Mouse (Mus musculus): ENCODE measurements around the gene Krtap2-4. TPM values are rescaled to one million over a fixed set of nuclear protein-coding genes. Genes with fewer than 3 reads are reported as not detected.
"Not testable (repeated sequence)": the region's sequence is repeated elsewhere in the genome, so short reads cannot be mapped to it uniquely, and the experiment has no call there.

The Krtap2-4 gene
- polyA plus RNA-seq, 1 experiment from 2014 or later = 2.0 TPM

DNA sequence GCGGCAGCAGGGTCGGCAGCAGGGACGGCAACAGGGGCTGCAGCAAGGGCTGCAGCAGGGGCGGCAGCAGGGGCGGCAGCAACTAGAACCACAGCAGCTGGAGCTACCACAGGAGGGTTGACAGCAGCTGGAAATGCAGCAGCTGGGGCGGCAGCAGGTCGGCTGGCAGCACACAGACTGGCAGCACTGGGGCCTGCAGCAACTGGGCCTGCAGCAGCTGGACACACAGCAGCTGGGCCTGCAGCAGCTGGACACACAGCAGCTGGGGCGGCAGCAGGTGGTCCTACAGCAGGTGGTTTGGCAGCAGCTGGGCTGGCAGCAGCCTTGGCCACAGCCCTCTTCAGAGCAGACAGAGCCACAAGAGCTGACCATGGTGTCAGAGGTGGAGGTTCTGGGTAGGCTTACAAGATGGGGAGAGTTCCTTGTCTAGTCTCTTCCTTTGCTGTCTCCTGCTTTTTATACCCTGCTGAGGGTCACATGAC is 20.0 kb upstream of the Krtap2-4 start, which contains the start of gene Krtap4-2:
Krtap4-2 (minus strand) TSS at position 432 of the 482 bp plus-strand sequence.
- no peak within 1 kb of the TSS for H3K9ac ChIP-seq
- no peak within 1 kb of the TSS for H3K4me3 ChIP-seq (replicated peaks)
- 18% methylated on average over 8 of the region's 8 CpGs for WGBS
- H3K4me1 ChIP-seq = peaks cover 3% of the 10 kb centered on the region; the same call in 1 of the 2 replicates
- H3K36me3 ChIP-seq = no peaks in the 10 kb centered on the region
- H3K4me2 ChIP-seq (replicated peaks) = 0 out of 2 replicates have a peak within 1 kb of the TSS, but pooled peaks have one; percentile 15
- no peak for ATAC-seq (ENCODE audit: insufficient number of reproducible peaks, low FRiP score, low TSS enrichment, low read depth)
- 0 out of 2 replicates have a peak within 1 kb of the TSS, but pooled peaks have one; percentile 22 for H3K27ac ChIP-seq (replicated peaks)
- no peaks in the 10 kb centered on the region for H3K27me3 ChIP-seq
- no peaks in the 10 kb centered on the region for H3K9me3 ChIP-seq (replicated peaks)

GRCm38 (mm10) chr11:99633293-99633692 is 18.6 kb upstream of the Krtap2-4 start:
- H3K9ac ChIP-seq = no peak overlapping the region
- no peak overlapping the region for H3K4me2 ChIP-seq (replicated peaks)
- no peaks in the 10 kb centered on the region for H3K9me3 ChIP-seq (replicated peaks)
- H3K36me3 ChIP-seq = no peaks in the 10 kb centered on the region
- ATAC-seq (ENCODE audit: insufficient number of reproducible peaks, low FRiP score, low TSS enrichment, low read depth) = no peak
- H3K27ac ChIP-seq (replicated peaks) = no peak overlapping the region
- H3K4me3 ChIP-seq (replicated peaks) = no peak overlapping the region
- WGBS = 55% methylated on average over 2 of the region's 2 CpGs
- H3K4me1 ChIP-seq = peaks cover 3% of the 10 kb centered on the region; the same call in 1 of the 2 replicates
- H3K27me3 ChIP-seq = no peaks in the 10 kb centered on the region

- no peak overlapping the region for H3K27ac ChIP-seq (replicated peaks)
- H3K4me1 ChIP-seq = peaks cover 3% of the 10 kb centered on the region; the same call in 1 of the 2 replicates
- 59% methylated on average over 3 of the region's 3 CpGs for WGBS
- H3K4me3 ChIP-seq (replicated peaks) = no peak overlapping the region
- H3K36me3 ChIP-seq = no peaks in the 10 kb centered on the region
- no peak overlapping the region for H3K9ac ChIP-seq
- H3K27me3 ChIP-seq = no peaks in the 10 kb centered on the region
- no peaks in the 10 kb centered on the region for H3K9me3 ChIP-seq (replicated peaks)
- ATAC-seq (ENCODE audit: insufficient number of reproducible peaks, low FRiP score, low TSS enrichment, low read depth) = no peak
- H3K4me2 ChIP-seq (replicated peaks) = no peak overlapping the region
Measured at GRCm38 (mm10) chr11:99630890-99631289, 16.2 kb upstream of the Krtap2-4 start.

DNA sequence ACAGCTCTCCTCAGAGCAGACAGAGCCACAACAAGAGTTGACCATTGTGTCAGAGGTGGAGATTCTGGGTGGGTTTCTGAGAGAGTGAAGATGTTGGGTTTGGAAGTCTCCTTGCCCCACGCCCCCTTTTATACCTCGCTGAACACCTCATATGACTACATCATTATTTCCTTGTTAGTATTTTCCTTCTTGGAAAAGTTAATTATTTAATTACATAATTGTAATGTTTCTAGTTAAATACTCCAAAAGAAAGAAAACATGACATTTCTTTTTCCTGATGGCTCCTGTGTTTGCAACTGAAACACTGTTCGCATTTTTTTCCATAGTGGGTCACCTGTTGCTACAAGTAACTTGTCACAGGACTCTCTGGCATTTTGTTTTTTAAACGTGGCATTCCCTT is 13.5 kb upstream of the Krtap2-4 start, which contains the start of gene Krtap4-1:
Krtap4-1 (minus strand) TSS at position 101 of the 400 bp plus-strand sequence.
- WGBS = 69% methylated on average over 4 of the region's 4 CpGs
- Histone ChIP-seq H3K27ac (replicated peaks) (no peak within 1 kb of the TSS), H3K4me2 (replicated peaks) (no peak within 1 kb of the TSS), H3K27me3 (no peaks in the 10 kb centered on the region), H3K9ac (no peak within 1 kb of the TSS), H3K9me3 (replicated peaks) (no peaks in the 10 kb centered on the region), H3K4me1 (no peaks in the 10 kb centered on the region), H3K4me3 (replicated peaks) (no peak within 1 kb of the TSS), H3K36me3 (no peaks in the 10 kb centered on the region)
- ATAC-seq (ENCODE audit: insufficient number of reproducible peaks, low FRiP score, low TSS enrichment, low read depth) = no peak

DNA sequence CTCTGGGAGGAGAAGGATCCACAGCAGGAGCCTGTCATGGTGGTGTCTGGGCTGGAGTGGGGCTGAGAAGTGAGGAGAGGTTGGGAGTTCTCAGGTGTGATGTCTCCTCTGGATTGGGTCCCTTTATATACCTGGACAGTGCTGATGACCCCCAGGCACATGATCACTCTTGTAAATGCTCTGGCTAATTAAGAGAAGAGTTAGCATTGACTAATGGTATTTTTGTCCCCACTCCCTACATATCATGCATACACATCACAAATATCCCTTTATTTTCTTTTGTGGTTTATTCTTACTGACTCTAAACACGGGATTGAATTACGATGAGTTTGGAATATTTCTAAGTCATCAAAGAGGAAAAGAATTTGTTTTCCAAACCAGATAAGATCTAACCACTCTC is 5.7 kb upstream of the Krtap2-4 start, which contains the start of gene Gm11562:
Gm11562 (minus strand) TSS at position 101 of the 400 bp plus-strand sequence.
- no peak within 1 kb of the TSS for H3K4me2 ChIP-seq (replicated peaks)
- H3K9ac ChIP-seq = no peak within 1 kb of the TSS
- no peak within 1 kb of the TSS for H3K4me3 ChIP-seq (replicated peaks)
- no peaks in the 10 kb centered on the region for H3K9me3 ChIP-seq (replicated peaks)
- no peaks in the 10 kb centered on the region for H3K27me3 ChIP-seq
- H3K27ac ChIP-seq (replicated peaks) = no peak within 1 kb of the TSS
- no peaks in the 10 kb centered on the region for H3K36me3 ChIP-seq
- ATAC-seq (ENCODE audit: insufficient number of reproducible peaks, low FRiP score, low TSS enrichment, low read depth) = no peak
- H3K4me1 ChIP-seq = no peaks in the 10 kb centered on the region
- WGBS = 63% methylated on average over 2 of the region's 2 CpGs

- 64% methylated on average over 1 of the region's 2 CpGs for WGBS
- H3K9ac ChIP-seq; H3K27ac ChIP-seq (replicated peaks); H3K4me2 ChIP-seq (replicated peaks); H3K9me3 ChIP-seq (replicated peaks); H3K4me1 ChIP-seq; ATAC-seq (ENCODE audit: insufficient number of reproducible peaks, low FRiP score, low TSS enrichment, low read depth); H3K27me3 ChIP-seq; H3K4me3 ChIP-seq (replicated peaks); H3K36me3 ChIP-seq: not testable (repeated sequence)
Measured at GRCm38 (mm10) chr11:99610089-99610488, 4.6 kb downstream of the Krtap2-4 start, which contains the start of gene Gm11937. Gm11937 (minus strand) TSS chr11:99610189.

DNA sequence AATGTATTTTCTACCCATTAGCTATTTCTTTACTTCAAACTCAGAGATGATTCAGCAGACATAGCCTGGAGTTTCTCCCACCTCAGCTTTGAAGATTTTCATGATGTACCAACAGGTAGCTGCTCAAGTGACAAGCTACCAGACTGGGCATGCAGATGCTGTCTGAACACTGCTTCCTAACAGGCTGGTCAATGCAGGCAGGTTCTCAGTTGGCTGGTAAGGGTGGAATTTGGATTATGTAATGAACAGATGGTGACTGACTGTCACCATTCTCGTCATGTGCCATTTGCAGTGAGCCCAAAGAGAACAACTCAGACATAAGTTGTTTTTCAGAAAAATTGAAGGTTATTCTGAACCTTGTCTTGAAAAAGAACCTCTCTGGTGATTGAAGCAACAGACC is 5.5 kb downstream of the Krtap2-4 start:
- ATAC-seq (ENCODE audit: insufficient number of reproducible peaks, low FRiP score, low TSS enrichment, low read depth) = no peak
- Histone ChIP-seq H3K27me3 (no peaks in the 10 kb centered on the region), H3K4me2 (replicated peaks) (no peak overlapping the region), H3K4me1 (no peaks in the 10 kb centered on the region), H3K36me3 (no peaks in the 10 kb centered on the region), H3K9me3 (replicated peaks) (no peaks in the 10 kb centered on the region), H3K9ac (no peak overlapping the region), H3K4me3 (replicated peaks) (no peak overlapping the region), H3K27ac (replicated peaks) (no peak overlapping the region)
- WGBS = 52% methylated on average over 1 of the region's 1 CpGs

GRCm38 (mm10) chr11:99603208-99603607 is 11.4 kb downstream of the Krtap2-4 start, which contains the start of gene Gm11938:
Gm11938 (minus strand) TSS chr11:99603308.
- WGBS = 76% methylated on average over 1 of the region's 1 CpGs

GRCm38 (mm10) chr11:99597742-99598141 is 16.9 kb downstream of the Krtap2-4 start, which contains the start of gene Krtap9-3:
Krtap9-3 (minus strand) TSS chr11:99598105.
- ATAC-seq (ENCODE audit: insufficient number of reproducible peaks, low FRiP score, low TSS enrichment, low read depth); H3K27ac ChIP-seq (replicated peaks); H3K9me3 ChIP-seq (replicated peaks); H3K4me3 ChIP-seq (replicated peaks); H3K4me2 ChIP-seq (replicated peaks); H3K27me3 ChIP-seq; H3K4me1 ChIP-seq; H3K36me3 ChIP-seq; H3K9ac ChIP-seq: not testable (repeated sequence)
- WGBS = 77% methylated on average over 6 of the region's 6 CpGs

More at GRCm38 (mm10) chr11:99603208-99603607, 11.4 kb downstream of the Krtap2-4 start, which contains the start of gene Gm11938:
- not testable (repeated sequence) for H3K4me3 ChIP-seq (replicated peaks); H3K36me3 ChIP-seq; H3K4me1 ChIP-seq; H3K27me3 ChIP-seq; H3K9me3 ChIP-seq (replicated peaks); H3K27ac ChIP-seq (replicated peaks); ATAC-seq (ENCODE audit: insufficient number of reproducible peaks, low FRiP score, low TSS enrichment, low read depth); H3K9ac ChIP-seq; H3K4me2 ChIP-seq (replicated peaks)

DNA sequence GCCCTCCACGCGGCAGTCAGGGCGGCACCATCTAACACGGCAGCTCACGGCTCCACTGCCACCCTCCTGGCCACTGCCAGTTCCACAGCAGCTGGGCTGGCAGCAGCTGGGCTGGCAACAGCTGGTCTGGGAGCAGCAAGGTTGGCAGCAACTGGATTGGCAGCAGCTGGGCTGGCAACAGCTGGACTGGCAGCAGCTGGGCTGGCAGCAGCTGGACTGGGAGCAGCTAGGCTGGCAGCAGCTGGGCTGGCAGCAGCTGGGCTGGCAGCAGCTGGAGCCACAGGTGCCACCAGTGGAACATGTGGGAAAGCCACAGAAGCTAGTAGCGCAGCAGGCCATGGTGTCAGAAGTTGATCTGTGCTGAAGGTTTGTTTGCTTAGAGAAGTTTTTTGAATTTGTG is 23.7 kb downstream of the Krtap2-4 start, which contains the start of gene Krtap1-3:
Krtap1-3 (minus strand) TSS at position 359 of the 400 bp plus-strand sequence.
- Histone ChIP-seq H3K4me1 (no peaks in the 10 kb centered on the region), H3K9ac (no peak within 1 kb of the TSS), H3K36me3 (no peaks in the 10 kb centered on the region), H3K27ac (replicated peaks) (no peak within 1 kb of the TSS), H3K4me2 (replicated peaks) (no peak within 1 kb of the TSS), H3K4me3 (replicated peaks) (no peak within 1 kb of the TSS), H3K27me3 (no peaks in the 10 kb centered on the region), H3K9me3 (replicated peaks) (no peaks in the 10 kb centered on the region)
- 72% methylated on average over 6 of the region's 6 CpGs for WGBS
- no peak for ATAC-seq (ENCODE audit: insufficient number of reproducible peaks, low FRiP score, low TSS enrichment, low read depth)

DNA sequence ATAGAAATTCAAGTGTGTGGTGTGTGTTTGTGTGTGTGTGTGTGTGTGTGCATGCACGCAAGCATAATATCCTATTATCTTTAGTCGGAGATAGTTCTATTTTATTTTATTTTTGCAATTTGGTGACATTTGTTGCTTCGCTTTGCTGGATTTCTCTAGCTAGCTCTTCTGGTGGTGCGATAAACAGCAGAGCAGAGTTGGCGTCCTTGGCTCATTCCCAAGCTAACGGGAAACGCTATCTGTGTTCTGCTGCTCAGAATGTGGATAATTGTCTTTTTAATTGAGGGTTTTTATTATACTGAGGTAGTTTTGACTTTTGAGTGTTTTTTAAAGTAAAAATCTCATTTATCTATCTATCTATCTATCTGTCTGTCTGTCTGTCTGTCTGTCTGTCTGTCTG is 29.6 kb downstream of the Krtap2-4 start:
- no peak overlapping the region for H3K27ac ChIP-seq (replicated peaks)
- no peak for ATAC-seq (ENCODE audit: insufficient number of reproducible peaks, low FRiP score, low TSS enrichment, low read depth)
- no peaks in the 10 kb centered on the region for H3K4me1 ChIP-seq
- no peak overlapping the region for H3K4me2 ChIP-seq (replicated peaks)
- no peaks in the 10 kb centered on the region for H3K9me3 ChIP-seq (replicated peaks)
- 83% methylated on average over 7 of the region's 7 CpGs for WGBS
- H3K27me3 ChIP-seq = no peaks in the 10 kb centered on the region
- no peak overlapping the region for H3K4me3 ChIP-seq (replicated peaks)
- H3K36me3 ChIP-seq = no peaks in the 10 kb centered on the region
- no peak overlapping the region for H3K9ac ChIP-seq

DNA sequence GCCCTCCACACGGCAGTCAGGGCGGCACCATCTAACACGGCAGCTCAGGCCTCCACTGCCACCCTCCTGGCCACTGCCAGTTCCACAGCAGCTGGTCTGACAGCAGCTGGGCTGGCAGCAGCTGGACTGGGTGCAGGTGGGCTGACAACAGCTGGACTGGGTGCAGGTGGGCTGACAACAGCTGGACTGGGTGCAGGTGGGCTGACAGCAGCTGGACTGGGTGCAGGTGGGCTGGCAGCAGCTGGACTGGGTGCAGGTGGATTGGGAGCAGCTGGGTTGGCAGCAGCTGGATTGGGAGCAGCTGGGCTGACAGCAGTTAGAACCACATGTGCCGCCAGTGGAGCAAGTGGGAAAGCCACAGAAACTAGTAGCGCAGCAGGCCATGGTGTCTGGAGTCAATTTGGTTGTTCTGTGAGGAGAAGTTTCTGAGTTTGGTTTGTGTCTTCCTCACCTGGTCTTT is 31.4 kb downstream of the Krtap2-4 start, which contains the start of gene Krtap1-4:
Krtap1-4 (minus strand) TSS at position 410 of the 460 bp plus-strand sequence.
- Histone ChIP-seq H3K27me3 (no peaks in the 10 kb centered on the region), H3K4me3 (replicated peaks) (no peak within 1 kb of the TSS), H3K27ac (replicated peaks) (no peak within 1 kb of the TSS), H3K36me3 (no peaks in the 10 kb centered on the region), H3K4me2 (replicated peaks) (no peak within 1 kb of the TSS), H3K9me3 (replicated peaks) (no peaks in the 10 kb centered on the region), H3K4me1 (no peaks in the 10 kb centered on the region), H3K9ac (no peak within 1 kb of the TSS)
- 55% methylated on average over 5 of the region's 5 CpGs for WGBS
- no peak for ATAC-seq (ENCODE audit: insufficient number of reproducible peaks, low FRiP score, low TSS enrichment, low read depth)

Data from embryonic facial prominence, embryonic 15.5 days (tissue).